Mouse (Mus musculus) lung, postnatal 10 days (tissue): ENCODE data around the gene Acad11.

Experiments
- DNase-seq: peaks from one replicate; pipeline ENCODE4 v3.0.0; 2021

The Acad11 gene

GRCm38 (mm10) chr9:104152121-104152520 is 88.9 kb downstream of the Acad11 start:
- no peak for DNase-seq

DNA sequence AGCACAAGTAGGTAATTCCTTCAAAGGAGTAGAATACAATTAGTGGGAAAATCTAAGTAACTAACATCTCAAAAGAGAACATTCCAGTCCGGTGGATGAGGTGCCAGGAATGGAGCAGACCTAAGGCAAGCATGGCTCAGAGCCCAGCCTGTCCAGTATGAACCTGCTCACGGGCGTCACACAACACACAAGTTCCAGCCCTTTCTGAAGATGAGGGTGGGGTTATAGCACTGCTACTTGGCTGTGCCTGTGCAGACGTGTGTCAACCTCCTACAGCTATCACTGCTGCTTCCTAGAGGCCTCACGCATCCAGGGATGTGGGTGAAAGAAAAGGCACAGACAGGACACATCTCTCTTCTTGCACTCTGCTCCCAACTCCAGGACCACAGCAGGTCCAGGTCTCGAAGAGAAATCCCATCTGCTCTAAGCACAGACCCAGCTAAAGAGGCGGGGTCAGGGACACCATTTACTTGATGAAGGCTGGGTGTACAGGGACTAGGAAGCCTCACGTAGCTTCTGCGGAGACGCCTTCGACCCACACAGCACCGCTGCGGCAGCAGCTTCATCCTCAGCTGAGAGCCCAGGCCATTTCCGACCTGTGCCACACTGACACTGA is 92.0 kb downstream of the Acad11 start:
- DNase-seq = no peak

- DNase-seq = no peak
Observed at GRCm38 (mm10) chr9:104156506-104156905, 93.3 kb downstream of the Acad11 start.

- DNase-seq = no peak
Observed at GRCm38 (mm10) chr9:104157291-104157690, 94.1 kb downstream of the Acad11 start.

- DNase-seq = no peak
Observed at GRCm38 (mm10) chr9:104161117-104161516, 97.9 kb downstream of the Acad11 start.

DNA sequence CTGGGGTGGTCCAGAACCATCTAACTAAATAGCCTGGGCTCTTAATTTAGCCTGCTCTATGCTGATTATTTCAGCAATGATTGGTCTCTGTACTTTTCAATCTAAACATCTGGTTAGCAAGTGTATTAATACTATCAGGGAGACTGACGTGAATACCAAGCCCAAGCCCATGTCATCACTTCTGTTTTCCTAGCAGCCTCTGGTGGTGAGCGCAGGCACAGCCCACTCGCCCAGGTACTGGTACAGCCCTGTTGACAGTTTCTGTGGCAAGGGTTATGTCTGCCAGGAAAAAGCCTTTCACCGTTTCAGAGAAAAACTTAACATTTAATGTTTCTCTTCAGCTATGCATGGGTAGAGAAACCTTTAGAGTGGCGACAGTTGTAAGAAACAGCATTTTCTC is 101.0 kb downstream of the Acad11 start:
- DNase-seq = no peak

GRCm38 (mm10) chr9:104165926-104166325 is 102.7 kb downstream of the Acad11 start:
- no peak for DNase-seq

GRCm38 (mm10) chr9:104169986-104170385 is 106.8 kb downstream of the Acad11 start:
- DNase-seq = no peak

DNA sequence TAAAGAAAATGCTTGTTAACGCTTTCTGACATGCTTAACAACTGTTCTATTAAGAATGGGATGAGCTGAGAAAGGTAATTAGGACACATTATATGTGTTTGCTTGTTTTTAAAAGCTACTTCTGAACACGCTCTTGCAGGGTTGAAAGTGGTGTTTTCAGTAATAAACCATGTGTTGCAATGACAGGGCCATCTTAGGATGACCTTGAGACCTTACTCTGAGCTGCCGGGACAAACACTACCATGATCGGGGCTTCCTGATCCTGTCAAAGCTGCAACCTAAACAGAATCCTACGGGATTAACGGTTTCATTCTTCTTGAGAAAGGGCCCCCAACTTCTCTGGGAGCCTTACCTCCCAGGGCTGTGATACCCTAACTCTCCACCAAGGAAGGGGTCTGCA is 108.5 kb downstream of the Acad11 start:
- DNase-seq = no peak

GRCm38 (mm10) chr9:104172342-104172741 is 109.2 kb downstream of the Acad11 start:
- no peak for DNase-seq
